Mouse (Mus musculus): ENCODE results near the gene Cntn4.

DNA sequence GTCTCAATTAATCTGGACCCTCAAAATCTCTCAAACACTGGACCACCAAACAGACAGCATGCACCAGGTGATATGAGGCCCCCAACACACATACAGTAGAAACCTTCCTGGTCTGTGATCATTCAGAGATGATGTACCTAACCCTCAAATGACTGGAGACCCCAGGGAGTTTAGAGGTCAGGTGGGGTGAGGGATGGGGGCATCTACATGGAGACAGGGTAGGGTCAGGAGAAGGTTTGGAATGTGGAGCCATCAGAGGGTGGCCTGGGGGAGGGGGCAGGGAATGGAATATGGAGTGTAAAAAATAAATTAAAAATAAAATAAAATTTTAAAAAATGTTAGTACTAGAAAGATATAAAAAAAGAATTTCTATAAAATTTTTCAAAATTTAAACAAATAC lies 157.6 kb downstream of the Cntn4 start:
- TF ChIP-seq POLR2A (IDR thresholded peaks at IDR 0.05; ENCODE audit: borderline replicate concordance, insufficient read depth, low read length) (no peak), CTCF (IDR thresholded peaks at IDR 0.05; ENCODE audit: borderline replicate concordance, insufficient read depth, low read depth, low read length) (no peak)

Data from cerebellum, adult 2 months (tissue).